10 mouse cellular contexts compared by ENCODE assay signal in the genomic region with DNA sequence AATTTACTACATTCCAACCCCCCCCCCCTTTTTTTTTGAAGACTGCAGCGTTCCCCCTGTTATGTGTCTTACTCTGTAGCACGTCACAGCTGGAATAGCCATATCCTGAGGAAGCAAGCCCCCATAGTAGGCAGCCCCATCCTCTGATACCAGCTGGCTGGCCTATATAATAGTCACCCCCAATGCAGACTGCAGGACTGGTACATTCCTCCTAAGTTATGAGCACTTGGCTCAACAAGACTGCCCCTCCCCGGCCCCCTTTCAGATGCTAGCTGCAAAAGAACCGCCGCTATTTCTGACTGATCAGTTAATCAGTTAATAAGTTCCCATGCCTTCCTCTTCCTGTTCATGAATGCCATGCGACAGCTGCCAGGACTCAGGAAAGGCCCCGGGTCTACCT. TPM values are rescaled to one million over a fixed set of nuclear protein-coding genes. Genes with fewer than 3 reads are reported as not detected.
DNase-seq lines count a peak whose midpoint lies in the region; ATAC-seq lines count a peak whose summit lies in the region.
"Had no signal": no experiment of that assay in that cellular context is flagged by ENCODE, and none has a peak within 500 bp of the region (broad histone marks: within the 10 kb centered on the region; RNA-seq: fewer than 3 reads in every experiment).

No protein-coding gene starts in this region.

- no peak overlapping the region for H3K4me2 ChIP-seq in embryonic facial prominence, embryonic 13.5 days
- H3K4me2 ChIP-seq in hindbrain, embryonic 15.5 days: no peak overlapping the region
- no peak overlapping the region for H3K4me2 ChIP-seq in hindbrain, embryonic 16.5 days (ENCODE audit: low read length)
- H3K4me2 ChIP-seq: lung, embryonic 15.5 days had no signal

- ATAC-seq in embryonic facial prominence, embryonic 13.5 days (ENCODE audit: insufficient number of reproducible peaks, insufficient read depth, low FRiP score, low TSS enrichment, low read depth): no peak
- peak; percentile 23; the same call in 1 of the 2 replicates for ATAC-seq in hindbrain, embryonic 15.5 days (ENCODE audit: low FRiP score, low read depth)
- ATAC-seq in hindbrain, embryonic 16.5 days: no peak
- ATAC-seq in megakaryocyte, adult 5-6 weeks (ENCODE audit: poor library complexity, severe bottlenecking): no peak

- 63% methylated on average over 7 of the region's 7 CpGs for whole genome bisulfite sequencing in embryonic facial prominence, embryonic 13.5 days
- WGBS in embryonic facial prominence, embryonic 10.5 days: 85% methylated on average over 7 of the region's 7 CpGs
- WGBS in hindbrain, embryonic 15.5 days: 87% methylated on average over 7 of the region's 7 CpGs
- 82% methylated on average over 7 of the region's 7 CpGs for WGBS in hindbrain, embryonic 16.5 days

- H3K27ac ChIP-seq in embryonic facial prominence, embryonic 13.5 days: peak overlapping the region; percentile 51; the same call in 1 of the 2 replicates
- no peak overlapping the region for H3K27ac ChIP-seq in embryonic facial prominence, embryonic 10.5 days (replicated peaks)
- no peak overlapping the region for H3K27ac ChIP-seq in hindbrain, embryonic 15.5 days (replicated peaks)
- no peak overlapping the region for H3K27ac ChIP-seq in hindbrain, embryonic 16.5 days (ENCODE audit: low read depth, low read length)
- H3K27ac ChIP-seq: lung, embryonic 15.5 days; midbrain, embryonic 10.5 days had no signal

- H3K36me3 ChIP-seq in embryonic facial prominence, embryonic 13.5 days: no peaks in the 10 kb centered on the region
- no peaks in the 10 kb centered on the region for H3K36me3 ChIP-seq in embryonic facial prominence, embryonic 10.5 days (replicated peaks)
- no peaks in the 10 kb centered on the region for H3K36me3 ChIP-seq in hindbrain, embryonic 15.5 days
- no peaks in the 10 kb centered on the region for H3K36me3 ChIP-seq in hindbrain, embryonic 16.5 days (ENCODE audit: control insufficient read depth, insufficient read depth, low read length)
- peaks cover 82% of the 10 kb centered on the region for H3K36me3 ChIP-seq in megakaryocyte, embryonic 14.5 days (replicated peaks; ENCODE audit: low read length)
- H3K36me3 ChIP-seq: lung, embryonic 15.5 days; midbrain, embryonic 10.5 days had no signal

- no peak overlapping the region for H3K9ac ChIP-seq in embryonic facial prominence, embryonic 13.5 days
- no peak overlapping the region for H3K9ac ChIP-seq in hindbrain, embryonic 15.5 days
- H3K9ac ChIP-seq in hindbrain, embryonic 16.5 days (ENCODE audit: low read depth, low read length): no peak overlapping the region
- H3K9ac ChIP-seq: lung, embryonic 15.5 days had no signal

- no peaks in the 10 kb centered on the region for H3K9me3 ChIP-seq in embryonic facial prominence, embryonic 13.5 days
- H3K9me3 ChIP-seq in embryonic facial prominence, embryonic 10.5 days: no peaks in the 10 kb centered on the region
- H3K9me3 ChIP-seq in hindbrain, embryonic 15.5 days: no peaks in the 10 kb centered on the region
- H3K9me3 ChIP-seq in hindbrain, embryonic 16.5 days (ENCODE audit: control insufficient read depth, low read length): no peaks in the 10 kb centered on the region
- no peaks in the 10 kb centered on the region for H3K9me3 ChIP-seq in megakaryocyte, embryonic 14.5 days
- H3K9me3 ChIP-seq: lung, embryonic 15.5 days; midbrain, embryonic 10.5 days had no signal

- DNase-seq in embryonic facial prominence, embryonic 10.5 days (ENCODE audit: low spot score): no peak
- no peak for DNase-seq in right cerebral cortex, postnatal 10 days (ENCODE audit: low spot score in 2 of 2)
- no peak for DNase-seq in yolk sac, embryonic 10.5 days (ENCODE audit: low spot score)

- H3K4me3 ChIP-seq in embryonic facial prominence, embryonic 13.5 days: no peak overlapping the region
- H3K4me3 ChIP-seq in embryonic facial prominence, embryonic 10.5 days: no peak overlapping the region
- H3K4me3 ChIP-seq in hindbrain, embryonic 15.5 days: no peak overlapping the region
- no peak overlapping the region for H3K4me3 ChIP-seq in hindbrain, embryonic 16.5 days (ENCODE audit: low read length)
- H3K4me3 ChIP-seq in megakaryocyte, embryonic 14.5 days (replicated peaks): peak overlapping the region; percentile 89
- H3K4me3 ChIP-seq: lung, embryonic 15.5 days; midbrain, embryonic 10.5 days had no signal

- peaks cover 83% of the 10 kb centered on the region for H3K4me1 ChIP-seq in embryonic facial prominence, embryonic 13.5 days
- H3K4me1 ChIP-seq in embryonic facial prominence, embryonic 10.5 days: peaks cover 29% of the 10 kb centered on the region
- H3K4me1 ChIP-seq in hindbrain, embryonic 15.5 days (replicated peaks): peaks cover 46% of the 10 kb centered on the region
- H3K4me1 ChIP-seq in hindbrain, embryonic 16.5 days (ENCODE audit: control insufficient read depth, insufficient read depth, low read depth, low read length): peaks cover 3% of the 10 kb centered on the region
- peaks cover 100% of the 10 kb centered on the region for H3K4me1 ChIP-seq in megakaryocyte, embryonic 14.5 days

- H3K27me3 ChIP-seq in embryonic facial prominence, embryonic 13.5 days: no peaks in the 10 kb centered on the region
- H3K27me3 ChIP-seq in embryonic facial prominence, embryonic 10.5 days (replicated peaks; ENCODE audit: low read depth, poor library complexity, severe bottlenecking): no peaks in the 10 kb centered on the region
- H3K27me3 ChIP-seq in hindbrain, embryonic 15.5 days: no peaks in the 10 kb centered on the region
- no peaks in the 10 kb centered on the region for H3K27me3 ChIP-seq in hindbrain, embryonic 16.5 days (replicated peaks; ENCODE audit: control insufficient read depth, insufficient read depth, low read length)
- H3K27me3 ChIP-seq in megakaryocyte, embryonic 14.5 days (replicated peaks): no peaks in the 10 kb centered on the region
- H3K27me3 ChIP-seq: lung, embryonic 15.5 days had no signal

RNA-seq across cellular contexts. Expression of gene Nck2, which starts 23.8 kb away (rescaled TPM):
- 46.6 and 47.0 TPM in 2 replicates for polyA plus RNA-seq in embryonic facial prominence, embryonic 13.5 days (2015; fragmentation: Nextera tagmentation; extraction: Ambion mirVana)
- polyA plus RNA-seq in embryonic facial prominence, embryonic 10.5 days (2016; fragmentation: Nextera tagmentation; extraction: Ambion mirVana): 50.3 and 52.5 TPM in 2 replicates
- polyA plus RNA-seq in hindbrain, embryonic 15.5 days (2015; fragmentation: Nextera tagmentation; extraction: Ambion mirVana): 34.1 and 38.0 TPM in 2 replicates
- 28.0 and 32.3 TPM in 2 replicates for polyA plus RNA-seq in hindbrain, embryonic 16.5 days (2015; fragmentation: Nextera tagmentation; extraction: Ambion mirVana)
- 106 and 185 TPM in 2 replicates for polyA plus RNA-seq in megakaryocyte, embryonic 14.5 days (2012; ENCODE audit: insufficient read depth, low replicate concordance)
- 2.9 and 3.0 TPM in 2 replicates for total RNA-seq in megakaryocyte, adult 5-6 weeks (2015)
- 4.5 and 5.4 TPM in 2 replicates for total RNA-seq in megakaryocyte, adult 5-6 weeks (2017)
